ENCODE assay signal across 22 mouse cellular contexts in the genomic region with DNA sequence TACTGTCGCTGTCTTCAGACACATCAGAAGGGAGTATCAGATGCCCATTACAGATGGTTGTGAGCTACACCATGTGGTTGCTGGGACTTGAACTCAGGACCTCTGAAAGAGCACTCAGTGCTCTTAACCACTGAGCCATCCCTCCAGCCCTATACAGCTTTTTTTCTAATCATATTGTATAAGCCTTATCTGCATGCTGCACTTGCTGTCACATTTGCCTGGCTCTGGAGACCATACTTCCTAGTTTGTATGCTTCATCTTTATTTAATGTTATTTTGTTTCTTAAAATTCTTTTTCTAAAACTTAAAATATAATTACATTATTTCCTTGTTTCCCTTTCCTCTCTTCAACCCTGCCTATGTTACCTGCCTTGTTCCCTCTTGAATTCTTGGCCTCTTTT.
"Had no signal": no experiment of that assay in that cellular context is flagged by ENCODE, and none has a peak within 500 bp of the region (broad histone marks: within the 10 kb centered on the region; RNA-seq: fewer than 3 reads in every experiment).

No protein-coding gene starts in this region.

- H3K9ac ChIP-seq: heart, embryonic 13.5 days; heart, embryonic 15.5 days; hindbrain, embryonic 13.5 days; hindbrain, embryonic 15.5 days; intestine, embryonic 15.5 days; limb, embryonic 12.5 days had no signal

- H3K27ac ChIP-seq: heart, embryonic 10.5 days; heart, embryonic 13.5 days; heart, embryonic 15.5 days; hindbrain, embryonic 13.5 days; hindbrain, embryonic 15.5 days; hindbrain, postnatal 0 days; intestine, embryonic 15.5 days; layer of hippocampus, adult 2 months; left cerebral cortex, adult 2 months; limb, embryonic 10.5 days; limb, embryonic 12.5 days had no signal

- ATAC-seq: hindbrain, postnatal 0 days; intestine, embryonic 15.5 days; intestine, postnatal 0 days had no signal

- DNase-seq: gastrocnemius, postnatal 14 days; gastrocnemius, postnatal 36 days; heart, adult 18-20 months; heart, postnatal 14 days; heart, postnatal 36 days; kidney, adult 18-20 months; kidney, adult 8-10 months; kidney, postnatal 10 days; kidney, postnatal 25 days; kidney, postnatal 4 days had no signal

- H3K4me1 ChIP-seq: hindbrain, embryonic 15.5 days; limb, embryonic 10.5 days had no signal

- H3K4me2 ChIP-seq: heart, embryonic 13.5 days; heart, embryonic 15.5 days; hindbrain, embryonic 13.5 days; hindbrain, embryonic 15.5 days; intestine, embryonic 15.5 days; limb, embryonic 12.5 days had no signal

- H3K27me3 ChIP-seq: heart, embryonic 13.5 days; heart, embryonic 15.5 days; hindbrain, embryonic 13.5 days; hindbrain, embryonic 15.5 days; intestine, embryonic 15.5 days; limb, embryonic 12.5 days had no signal

- H3K36me3 ChIP-seq: heart, embryonic 10.5 days; heart, embryonic 13.5 days; heart, embryonic 15.5 days; hindbrain, embryonic 13.5 days; hindbrain, embryonic 15.5 days; intestine, embryonic 15.5 days; limb, embryonic 10.5 days; limb, embryonic 12.5 days had no signal

- H3K9me3 ChIP-seq: heart, embryonic 10.5 days; heart, embryonic 13.5 days; heart, embryonic 15.5 days; hindbrain, embryonic 13.5 days; hindbrain, embryonic 15.5 days; intestine, embryonic 15.5 days; limb, embryonic 10.5 days; limb, embryonic 12.5 days had no signal

- H3K4me3 ChIP-seq: heart, embryonic 10.5 days; heart, embryonic 13.5 days; heart, embryonic 15.5 days; hindbrain, embryonic 13.5 days; hindbrain, embryonic 15.5 days; intestine, embryonic 15.5 days; layer of hippocampus, adult 2 months; left cerebral cortex, adult 2 months; limb, embryonic 10.5 days; limb, embryonic 12.5 days had no signal
